Mouse (Mus musculus) heart, embryonic 11.5 days (tissue): Measurements from ENCODE around the gene Gm2663. TPM values are rescaled to one million over a fixed set of nuclear protein-coding genes. Genes with fewer than 3 reads are reported as not detected.
"Not testable (repeated sequence)": the region's sequence is repeated elsewhere in the genome, so short reads cannot be mapped to it uniquely, and the experiment has no call there.

Source experiments
- ATAC-seq: fragments of 200-750 bp; cut with Nextera tagmentation; replicated peaks from 2 replicates; pipeline ENCODE4 v1.8.0; 2017; ENCODE audit warnings: moderate library complexity; ENCODE audit not compliant: insufficient number of reproducible peaks, low FRiP score, low TSS enrichment
- H3K27ac ChIP-seq: fragments of 300-500 bp; sonication (generic); 2 replicates; pipeline ENCODE4 v1.5.1; 2014; ENCODE audit warnings: mild to moderate bottlenecking, low read depth, low read length
- H3K27me3 ChIP-seq: fragments of 300-500 bp; sonication (generic); 2 replicates; pipeline ENCODE4 v1.6.1; 2014; ENCODE audit warnings: mild to moderate bottlenecking, low read length, mixed read lengths; ENCODE audit not compliant: control insufficient read depth, insufficient read depth
- H3K36me3 ChIP-seq: fragments of 300-500 bp; sonication (generic); 2 replicates; pipeline ENCODE4 v1.6.1; 2014; ENCODE audit warnings: mild to moderate bottlenecking, low read length, moderate library complexity, mixed read lengths; ENCODE audit not compliant: control insufficient read depth, insufficient read depth
- H3K4me1 ChIP-seq: fragments of 300-500 bp; sonication (generic); 2 replicates; pipeline ENCODE4 v1.6.1; 2014; ENCODE audit warnings: low read length; ENCODE audit not compliant: control insufficient read depth, insufficient read depth
- H3K4me2 ChIP-seq: fragments of 300-500 bp; sonication (generic); 2 replicates; pipeline ENCODE4 v1.6.1; 2014; ENCODE audit warnings: mild to moderate bottlenecking, moderate library complexity
- H3K4me3 ChIP-seq: fragments of 300-500 bp; sonication (generic); 2 replicates; pipeline ENCODE4 v1.5.1; 2014; ENCODE audit warnings: low read depth, low read length
- H3K9ac ChIP-seq: fragments of 300-500 bp; sonication (generic); 2 replicates; pipeline ENCODE4 v1.6.1; 2014; ENCODE audit warnings: mild to moderate bottlenecking, low read depth, low read length, moderate library complexity
- H3K9me3 ChIP-seq: fragments of 300-500 bp; sonication (generic); replicated peaks from 2 replicates; pipeline ENCODE4 v1.6.1; 2016; ENCODE audit warnings: low read length; ENCODE audit not compliant: control insufficient read depth
- WGBS: fragments of 180-500 bp; shearing (Covaris S2); extraction: QIAGEN DNeasy Blood & Tissue Kit; methylation state at CpG from one replicate; pipeline ENCODE4 v1.1.7; 2014; ENCODE audit not compliant: insufficient replicate concordance; 5-methylcytosine and 5-hydroxymethylcytosine counted together
- polyA plus RNA-seq: library from polyadenylated mRNA; unstranded; fragments of >200 nt; fragmentation: Nextera tagmentation; extraction: Ambion mirVana; gene quantifications from 2 replicates; pipeline ENCODE4 v1.2.1, GENCODE M21; 2014

Gm2663 gene
- polyA plus RNA-seq, 1 experiment from 2014 or later: 0.19 TPM

DNA sequence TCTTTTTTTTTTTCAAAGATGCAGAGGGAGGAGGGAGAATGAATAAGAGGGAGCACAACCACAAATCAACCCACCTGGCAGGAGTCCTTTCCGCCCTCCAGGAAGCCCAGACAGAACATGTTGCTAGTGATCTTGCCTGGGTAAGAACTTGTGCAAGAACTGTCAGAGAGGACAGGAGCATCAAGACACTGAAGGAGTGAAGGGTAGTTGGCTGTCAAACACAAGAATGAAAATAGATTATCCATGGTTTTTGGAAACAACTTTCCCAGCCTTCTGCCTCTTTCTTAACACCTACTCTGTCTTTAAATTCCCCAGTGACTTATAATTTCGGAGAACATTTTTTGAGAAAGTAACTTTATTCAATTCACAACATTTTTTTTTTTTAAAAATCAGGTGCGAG, 33.0 kb upstream of the Gm2663 start:
- H3K4me1 ChIP-seq: no peaks in the 10 kb centered on the region
- H3K27ac ChIP-seq: no peak overlapping the region
- H3K4me3 ChIP-seq: no peak overlapping the region
- H3K9ac ChIP-seq: no peak overlapping the region
- H3K4me2 ChIP-seq: no peak overlapping the region
- WGBS: 74% methylated on average over 3 of the region's 3 CpGs
- H3K36me3 ChIP-seq: no peaks in the 10 kb centered on the region
- H3K27me3 ChIP-seq: no peaks in the 10 kb centered on the region
- no peaks in the 10 kb centered on the region for H3K9me3 ChIP-seq
- no peak for ATAC-seq

DNA sequence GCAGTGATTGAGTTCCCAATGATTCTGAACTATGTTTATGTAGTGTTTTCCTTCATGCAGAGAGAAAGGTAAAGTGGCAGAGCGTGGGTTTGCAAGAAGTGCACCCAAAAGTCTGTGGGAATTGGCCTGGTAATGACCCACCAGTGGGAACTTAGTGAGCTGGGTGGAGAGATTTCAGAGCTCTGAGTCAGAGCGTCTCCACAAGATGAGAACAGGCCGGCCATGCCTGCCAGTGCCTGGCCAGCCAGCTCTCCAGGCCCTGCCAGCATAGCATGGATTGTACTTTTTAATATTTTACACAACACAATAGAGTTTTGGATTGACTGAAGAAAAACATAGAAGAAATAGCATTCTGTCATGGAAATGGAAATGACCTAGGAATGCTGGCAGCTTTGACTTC, 31.5 kb upstream of the Gm2663 start:
- Histone ChIP-seq H3K27ac (no peak overlapping the region), H3K9ac (no peak overlapping the region), H3K4me2 (no peak overlapping the region), H3K36me3 (no peaks in the 10 kb centered on the region), H3K4me3 (no peak overlapping the region), H3K27me3 (no peaks in the 10 kb centered on the region), H3K4me1 (no peaks in the 10 kb centered on the region), H3K9me3 (no peaks in the 10 kb centered on the region)
- ATAC-seq: no peak
- WGBS: 82% methylated on average over 3 of the region's 3 CpGs

DNA sequence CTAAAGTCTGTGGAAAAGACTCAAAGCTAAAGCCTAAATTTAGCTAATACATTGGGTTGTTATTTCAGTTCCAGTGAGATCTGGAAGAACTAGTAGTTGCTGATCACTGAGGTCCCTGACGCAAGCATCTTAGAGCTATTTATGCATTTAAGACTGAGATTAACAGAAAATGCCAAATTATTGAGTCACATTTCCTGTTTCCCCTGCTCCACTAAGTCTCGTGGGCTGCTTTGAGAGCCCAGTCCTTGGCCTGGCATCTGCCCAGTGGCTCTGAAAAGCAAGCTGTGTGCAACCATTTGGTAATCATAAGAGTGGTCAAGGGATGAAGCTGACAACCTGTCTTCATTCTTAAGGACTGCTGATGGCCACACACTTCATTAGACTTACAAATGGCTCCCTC, 27.8 kb upstream of the Gm2663 start:
- Histone ChIP-seq H3K4me2 (no peak overlapping the region), H3K4me1 (no peaks in the 10 kb centered on the region), H3K9ac (no peak overlapping the region), H3K27me3 (no peaks in the 10 kb centered on the region), H3K9me3 (no peaks in the 10 kb centered on the region), H3K27ac (no peak overlapping the region), H3K36me3 (no peaks in the 10 kb centered on the region), H3K4me3 (no peak overlapping the region)
- 33% methylated on average over 2 of the region's 2 CpGs for WGBS
- ATAC-seq: no peak

DNA sequence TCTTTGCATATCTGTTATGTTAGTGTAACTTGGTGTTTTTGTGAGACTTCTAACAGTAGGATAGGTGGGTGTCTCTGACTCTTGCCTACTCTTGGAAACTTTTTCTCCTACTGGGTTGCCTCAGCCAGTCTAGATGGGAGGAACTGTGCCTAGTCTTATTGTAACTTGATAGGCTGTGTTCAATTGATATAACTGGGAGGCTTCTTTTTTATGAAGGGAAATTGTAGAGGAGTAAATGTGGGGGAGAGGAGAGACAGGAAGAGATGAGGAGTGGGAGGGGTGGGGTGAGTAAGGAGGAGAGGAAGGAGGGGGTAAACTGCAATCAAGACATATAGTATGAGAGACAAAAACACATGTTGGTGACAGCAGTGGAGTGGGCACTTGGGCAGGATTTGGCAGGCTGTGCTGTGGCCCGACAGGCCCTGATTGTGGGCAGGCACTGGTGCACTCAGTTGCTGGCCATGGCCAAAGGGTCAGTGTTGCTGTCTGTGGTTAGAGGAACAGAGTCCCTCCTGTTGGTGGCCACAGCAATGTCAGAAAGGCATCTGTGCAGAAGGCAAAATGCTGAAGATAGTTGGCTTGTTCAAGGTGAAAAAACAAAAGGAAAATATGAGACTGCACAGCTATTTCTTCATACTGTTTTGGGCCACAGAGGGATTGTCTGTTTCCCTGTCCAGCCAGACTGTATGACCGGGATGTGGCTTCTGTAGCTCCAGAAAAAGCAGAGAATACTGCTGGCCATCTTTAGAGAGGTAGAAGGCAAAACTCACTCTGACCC, 26.8 kb upstream of the Gm2663 start:
- Histone ChIP-seq H3K9me3 (no peaks in the 10 kb centered on the region), H3K36me3 (no peaks in the 10 kb centered on the region), H3K4me2 (no peak overlapping the region), H3K4me1 (no peaks in the 10 kb centered on the region), H3K9ac (no peak overlapping the region), H3K27ac (no peak overlapping the region), H3K4me3 (no peak overlapping the region), H3K27me3 (no peaks in the 10 kb centered on the region)
- 64% methylated on average over 2 of the region's 2 CpGs for WGBS
- ATAC-seq: no peak

DNA sequence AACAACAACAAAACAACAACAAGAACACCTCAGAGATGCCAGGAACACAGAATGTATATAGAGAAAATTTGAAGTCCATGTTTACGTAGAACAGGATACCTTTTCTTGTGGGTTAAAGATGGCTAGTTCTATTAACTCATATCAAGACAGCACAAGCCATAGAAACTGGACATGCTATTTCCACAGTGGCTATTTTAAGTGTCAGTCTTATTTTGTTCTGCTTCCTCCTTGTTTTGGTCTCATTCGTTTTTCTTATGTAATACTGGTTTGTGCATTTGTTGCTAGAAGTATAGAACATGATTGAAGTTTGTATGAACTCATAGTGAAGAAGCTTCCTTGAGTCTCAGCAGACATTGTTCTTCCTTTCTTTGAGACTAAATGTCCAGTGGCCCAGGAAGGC, 19.9 kb upstream of the Gm2663 start:
- H3K27ac ChIP-seq: no peak overlapping the region
- 72% methylated on average over 2 of the region's 2 CpGs for WGBS
- no peaks in the 10 kb centered on the region for H3K27me3 ChIP-seq
- no peak overlapping the region for H3K9ac ChIP-seq
- ATAC-seq: no peak
- H3K4me1 ChIP-seq: no peaks in the 10 kb centered on the region
- no peak overlapping the region for H3K4me3 ChIP-seq
- no peaks in the 10 kb centered on the region for H3K9me3 ChIP-seq
- H3K4me2 ChIP-seq: no peak overlapping the region
- no peaks in the 10 kb centered on the region for H3K36me3 ChIP-seq

DNA sequence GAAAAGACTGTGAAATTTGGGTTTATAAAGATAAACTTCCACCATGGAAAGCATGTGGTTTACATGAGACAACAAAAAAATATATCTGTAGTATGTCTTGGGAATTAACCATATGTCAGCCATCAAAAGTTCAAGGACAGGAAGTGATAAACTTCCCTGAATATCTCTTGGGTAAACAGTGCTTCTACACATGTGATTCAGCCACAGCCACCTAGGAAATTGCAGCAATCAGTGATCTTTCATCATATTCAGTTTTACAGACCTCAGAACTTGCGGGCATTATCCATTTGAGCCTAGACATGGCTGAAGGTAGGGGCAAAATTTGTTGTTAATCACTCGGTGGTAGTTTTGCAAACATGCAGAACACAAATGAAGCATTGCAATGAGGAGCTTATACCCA, 19.4 kb upstream of the Gm2663 start:
- no peak overlapping the region for H3K4me2 ChIP-seq
- no peak for ATAC-seq
- no peaks in the 10 kb centered on the region for H3K36me3 ChIP-seq
- no peaks in the 10 kb centered on the region for H3K9me3 ChIP-seq
- H3K9ac ChIP-seq: no peak overlapping the region
- no peak overlapping the region for H3K4me3 ChIP-seq
- no peaks in the 10 kb centered on the region for H3K4me1 ChIP-seq
- no peak overlapping the region for H3K27ac ChIP-seq
- 56% methylated on average over 2 of the region's 2 CpGs for WGBS
- no peaks in the 10 kb centered on the region for H3K27me3 ChIP-seq

DNA sequence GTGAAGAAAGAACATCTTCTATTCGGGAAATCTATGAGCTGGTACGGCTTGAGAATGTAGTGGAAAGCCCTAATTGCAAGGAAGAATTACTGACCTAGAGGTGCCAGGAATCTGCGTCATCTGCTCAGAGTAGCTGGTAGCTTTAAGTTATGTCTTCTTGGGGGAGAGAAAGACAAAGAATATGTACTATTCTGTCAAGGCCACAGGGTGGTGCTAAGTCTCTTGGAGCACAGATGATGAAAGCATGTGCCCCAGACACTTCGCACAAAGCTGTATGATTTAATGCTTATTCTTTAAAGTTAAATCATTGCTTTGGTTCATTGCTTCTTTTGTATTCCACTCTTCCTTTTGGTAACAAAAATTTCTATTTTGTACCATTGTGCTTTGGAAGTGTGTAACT, 15.8 kb upstream of the Gm2663 start:
- Histone ChIP-seq H3K27me3 (no peaks in the 10 kb centered on the region), H3K4me1 (no peaks in the 10 kb centered on the region), H3K9ac (no peak overlapping the region), H3K4me2 (no peak overlapping the region), H3K27ac (no peak overlapping the region), H3K9me3 (no peaks in the 10 kb centered on the region), H3K36me3 (no peaks in the 10 kb centered on the region), H3K4me3 (no peak overlapping the region)
- no peak for ATAC-seq
- WGBS: 77% methylated on average over 4 of the region's 4 CpGs

DNA sequence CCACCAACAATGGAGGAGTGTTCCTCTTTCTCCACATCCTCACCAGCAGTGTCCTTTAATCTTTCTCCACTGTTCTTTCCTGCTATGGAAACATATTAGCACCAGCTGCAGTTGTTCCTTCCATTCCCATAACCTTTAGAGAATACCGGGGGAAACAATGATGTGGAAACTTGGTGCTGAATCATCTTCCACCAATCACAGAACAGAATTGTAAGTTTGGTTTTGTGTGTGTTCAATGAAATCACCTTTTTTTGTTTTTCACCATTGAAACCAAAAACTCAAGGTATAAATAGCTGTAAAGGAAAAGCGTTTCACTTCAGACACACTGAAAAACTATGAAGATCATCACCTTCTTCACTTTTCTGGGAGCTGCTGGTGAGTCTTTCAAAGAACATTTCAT, 34.8 kb downstream of the Gm2663 start, which contains the start of gene 1810009J06Rik:
TSS of gene 1810009J06Rik (plus strand) at position 301 of the 400 bp plus-strand sequence.
- not testable (repeated sequence) for H3K27me3 ChIP-seq, H3K4me3 ChIP-seq, ATAC-seq, H3K4me2 ChIP-seq, H3K9me3 ChIP-seq, H3K9ac ChIP-seq, H3K36me3 ChIP-seq, H3K27ac ChIP-seq, H3K4me1 ChIP-seq
- 79% methylated on average over 2 of the region's 2 CpGs for WGBS

DNA sequence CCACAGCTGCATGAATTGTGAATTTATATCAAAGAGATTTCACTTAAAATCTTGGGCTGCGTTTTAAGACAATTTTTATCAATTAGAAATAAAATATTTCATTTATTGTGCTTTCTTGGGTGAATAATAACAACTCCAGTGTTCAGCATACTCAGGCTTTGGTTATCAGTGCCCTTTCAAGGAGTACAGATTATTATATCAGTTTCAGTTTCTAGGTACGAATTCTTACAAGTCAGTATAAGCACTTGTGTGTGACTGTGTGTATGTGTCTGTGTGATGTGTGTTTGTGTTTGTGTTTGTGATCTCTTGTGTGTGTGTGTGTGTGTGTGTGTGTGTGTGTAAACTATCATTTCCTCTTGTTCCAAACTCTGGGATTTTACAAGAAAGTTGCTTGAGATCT, 45.6 kb downstream of the Gm2663 start:
- H3K4me3 ChIP-seq: no peak overlapping the region
- no peaks in the 10 kb centered on the region for H3K9me3 ChIP-seq
- H3K27ac ChIP-seq: no peak overlapping the region
- no peak overlapping the region for H3K9ac ChIP-seq
- no peak overlapping the region for H3K4me2 ChIP-seq
- no peak for ATAC-seq
- no peaks in the 10 kb centered on the region for H3K27me3 ChIP-seq
- no peaks in the 10 kb centered on the region for H3K4me1 ChIP-seq
- 48% methylated on average over 2 of the region's 2 CpGs for WGBS
- H3K36me3 ChIP-seq: no peaks in the 10 kb centered on the region
